Mouse (Mus musculus) stomach, embryonic 16.5 days (tissue): ENCODE data around the gene H2afv. TPM values are rescaled to one million over a fixed set of nuclear protein-coding genes. Genes with fewer than 3 reads are reported as not detected.
A peak's percentile ranks its signal among the peaks of the same experiment; 100 is the strongest.

Experiments
- ATAC-seq: fragments of 200-750 bp; cut with Nextera tagmentation; 2 replicates; pipeline ENCODE4 v1.8.0; 2017; ENCODE audit warnings: moderate number of reproducible peaks, moderate TSS enrichment; ENCODE audit not compliant: insufficient read depth, low FRiP score
- H3K27ac ChIP-seq: fragments of 300-500 bp; sonication (generic); 2 replicates; pipeline ENCODE4 v1.5.1; 2014; ENCODE audit warnings: low read length
- H3K27me3 ChIP-seq: fragments of 300-500 bp; sonication (generic); 2 replicates; pipeline ENCODE4 v1.6.1; 2014; ENCODE audit warnings: low read length, control low read depth, mixed read lengths; ENCODE audit not compliant: control insufficient read depth, insufficient read depth
- H3K36me3 ChIP-seq: fragments of 300-500 bp; sonication (generic); 2 replicates; pipeline ENCODE4 v1.6.1; 2014; ENCODE audit warnings: low read length; ENCODE audit not compliant: control insufficient read depth, insufficient read depth
- H3K4me1 ChIP-seq: fragments of 300-500 bp; sonication (generic); 2 replicates; pipeline ENCODE4 v1.6.1; 2014; ENCODE audit warnings: low read length, control low read depth, mixed read lengths; ENCODE audit not compliant: control insufficient read depth, insufficient read depth
- H3K4me2 ChIP-seq: fragments of 300-500 bp; sonication (generic); 2 replicates; pipeline ENCODE4 v1.6.1; 2014; ENCODE audit warnings: low read depth, low read length, mixed read lengths
- H3K4me3 ChIP-seq: fragments of 300-500 bp; sonication (generic); replicated peaks from 2 replicates; pipeline ENCODE4 v1.5.1; 2014; ENCODE audit warnings: mild to moderate bottlenecking, low read length
- H3K9ac ChIP-seq: fragments of 300-500 bp; sonication (generic); 2 replicates; pipeline ENCODE4 v1.6.1; 2014; ENCODE audit warnings: low read length
- H3K9me3 ChIP-seq: fragments of 300-500 bp; sonication (generic); replicated peaks from 2 replicates; pipeline ENCODE4 v1.6.1; 2016; ENCODE audit warnings: low read length, control low read depth; ENCODE audit not compliant: control insufficient read depth
- WGBS: fragments of 180-500 bp; shearing (Covaris S2); extraction: QIAGEN DNeasy Blood & Tissue Kit; methylation state at CpG from one replicate; pipeline ENCODE4 v1.1.7; 2014; 5-methylcytosine and 5-hydroxymethylcytosine counted together
- polyA plus RNA-seq: library from polyadenylated mRNA; unstranded; fragments of >200 nt; fragmentation: Nextera tagmentation; extraction: Ambion mirVana; gene quantifications from 2 replicates; pipeline ENCODE4 v1.2.1, GENCODE M21; 2015

H2afv gene
- polyA plus RNA-seq, 1 experiment from 2014 or later = 363 TPM

DNA sequence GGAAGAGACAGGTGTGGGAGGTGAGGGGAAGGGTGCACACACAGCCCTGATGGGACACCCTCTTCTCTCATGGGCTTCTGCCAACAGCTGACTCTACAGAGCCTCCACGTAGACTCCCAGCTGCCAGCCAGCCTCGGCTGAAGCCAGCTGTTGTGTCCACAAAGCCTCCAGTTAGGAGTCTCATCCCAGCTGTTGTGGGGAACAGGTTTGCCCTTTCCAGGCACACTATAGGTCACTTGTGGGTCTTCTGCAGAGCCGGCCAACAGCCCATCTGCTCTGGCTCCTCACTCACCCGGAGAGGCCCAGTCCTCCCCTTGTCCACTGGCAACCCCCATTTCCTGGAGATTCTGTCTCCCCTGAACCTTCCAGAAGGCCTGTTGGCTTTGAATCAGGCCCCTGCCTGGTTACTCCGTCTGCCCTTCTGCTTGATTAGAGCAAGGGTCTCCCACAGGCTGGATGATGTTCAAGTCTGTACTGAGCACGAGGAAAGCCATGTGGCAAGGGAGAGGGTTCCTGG lies 37.5 kb upstream of the H2afv start:
- WGBS = 44% methylated on average over 6 of the region's 6 CpGs
- no peaks in the 10 kb centered on the region for H3K36me3 ChIP-seq
- no peaks in the 10 kb centered on the region for H3K9me3 ChIP-seq
- H3K4me2 ChIP-seq = no peak overlapping the region
- H3K27me3 ChIP-seq = no peaks in the 10 kb centered on the region
- no peak for ATAC-seq
- H3K4me1 ChIP-seq = no peaks in the 10 kb centered on the region
- no peak overlapping the region for H3K4me3 ChIP-seq
- no peak overlapping the region for H3K9ac ChIP-seq
- no peak overlapping the region for H3K27ac ChIP-seq

DNA sequence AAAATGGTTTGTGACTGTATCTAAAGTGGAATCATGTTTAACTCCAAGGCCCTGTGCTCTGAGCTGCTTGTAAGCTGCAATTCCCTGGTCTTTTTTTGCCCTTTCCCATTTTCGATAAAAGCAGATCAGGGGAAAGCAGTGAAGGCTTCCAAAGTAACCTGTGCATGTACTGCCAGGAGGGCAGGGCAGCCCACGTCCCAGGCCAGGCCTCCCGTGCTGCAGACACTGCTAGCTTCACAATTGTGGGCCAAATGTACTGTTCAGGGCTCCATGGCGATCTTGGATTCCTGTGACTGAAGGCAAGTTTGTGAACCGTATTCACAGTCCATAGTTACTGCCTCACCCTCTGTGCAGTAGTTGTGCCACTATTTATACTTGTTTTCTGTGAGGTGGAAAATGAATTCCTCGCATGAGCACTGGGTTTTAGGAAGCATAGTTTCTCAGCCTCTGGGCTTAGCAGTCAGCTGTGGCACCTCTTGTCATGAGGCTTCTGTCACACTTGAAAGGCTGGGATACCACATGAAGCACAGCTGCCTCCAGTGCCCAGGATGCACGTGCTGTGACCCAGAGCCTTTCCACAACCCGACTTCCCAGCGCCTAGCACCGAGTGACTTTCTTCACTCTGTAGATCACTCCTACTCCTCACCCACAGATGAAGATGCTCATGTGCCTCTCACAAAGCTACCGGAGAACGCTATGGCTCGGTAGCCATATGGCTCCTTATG lies 36.6 kb upstream of the H2afv start:
- H3K9ac ChIP-seq = no peak overlapping the region
- no peak for ATAC-seq
- no peaks in the 10 kb centered on the region for H3K4me1 ChIP-seq
- WGBS = 80% methylated on average over 13 of the region's 13 CpGs
- no peaks in the 10 kb centered on the region for H3K27me3 ChIP-seq
- H3K36me3 ChIP-seq = no peaks in the 10 kb centered on the region
- no peak overlapping the region for H3K4me3 ChIP-seq
- no peak overlapping the region for H3K27ac ChIP-seq
- H3K9me3 ChIP-seq = no peaks in the 10 kb centered on the region
- H3K4me2 ChIP-seq = no peak overlapping the region

DNA sequence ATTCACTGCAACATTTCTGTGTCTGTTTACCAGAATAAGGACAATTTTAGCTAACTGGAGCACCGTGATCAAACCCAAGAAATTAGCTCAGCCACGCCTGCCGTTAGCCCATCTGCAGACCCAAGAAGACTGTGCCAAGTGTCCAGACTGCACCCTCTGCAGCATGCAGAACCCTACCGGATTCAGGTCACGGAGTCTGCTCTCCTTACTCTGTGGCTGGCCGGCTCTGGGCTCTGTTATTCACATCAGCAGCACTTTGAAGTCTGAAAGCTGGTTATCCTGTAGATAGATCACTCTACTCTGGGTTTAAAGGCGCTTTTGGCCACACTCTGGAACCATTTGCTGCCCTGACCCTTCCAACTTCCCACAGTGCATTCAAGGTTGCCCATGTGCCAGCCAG lies 35.9 kb upstream of the H2afv start:
- H3K9ac ChIP-seq = no peak overlapping the region
- H3K36me3 ChIP-seq = no peaks in the 10 kb centered on the region
- H3K4me3 ChIP-seq = no peak overlapping the region
- ATAC-seq = no peak
- no peaks in the 10 kb centered on the region for H3K9me3 ChIP-seq
- H3K27ac ChIP-seq = no peak overlapping the region
- no peak overlapping the region for H3K4me2 ChIP-seq
- H3K27me3 ChIP-seq = no peaks in the 10 kb centered on the region
- WGBS = 72% methylated on average over 7 of the region's 7 CpGs
- H3K4me1 ChIP-seq = no peaks in the 10 kb centered on the region

GRCm38 (mm10) chr11:6479231-6479630 lies 35.0 kb upstream of the H2afv start:
- Histone ChIP-seq H3K9ac (0 out of 2 replicates have a peak overlapping the region, but pooled peaks have one; percentile 5), H3K27ac (no peak overlapping the region), H3K9me3 (no peaks in the 10 kb centered on the region), H3K27me3 (no peaks in the 10 kb centered on the region), H3K4me3 (no peak overlapping the region), H3K4me1 (peaks cover 2% of the 10 kb centered on the region), H3K4me2 (no peak overlapping the region), H3K36me3 (no peaks in the 10 kb centered on the region)
- 65% methylated on average over 2 of the region's 2 CpGs for WGBS
- ATAC-seq = no peak

- ATAC-seq = no peak
- H3K9ac ChIP-seq = no peak overlapping the region
- no peak overlapping the region for H3K4me3 ChIP-seq
- H3K27ac ChIP-seq = no peak overlapping the region
- H3K4me2 ChIP-seq = no peak overlapping the region
- no peaks in the 10 kb centered on the region for H3K27me3 ChIP-seq
- peaks cover 9% of the 10 kb centered on the region for H3K4me1 ChIP-seq
- 0 out of 2 replicates have a peak, but pooled peaks cover 3% of the 10 kb centered on the region for H3K36me3 ChIP-seq
- 83% methylated on average over 1 of the region's 1 CpGs for WGBS
- H3K9me3 ChIP-seq = no peaks in the 10 kb centered on the region
These were observed 33.1 kb upstream of the H2afv start for GRCm38 (mm10) chr11:6477350-6477749.

- Histone ChIP-seq H3K4me3 (no peak overlapping the region), H3K27ac (no peak overlapping the region), H3K4me1 (peaks cover 9% of the 10 kb centered on the region), H3K4me2 (no peak overlapping the region), H3K9ac (no peak overlapping the region), H3K36me3 (0 out of 2 replicates have a peak, but pooled peaks cover 3% of the 10 kb centered on the region), H3K9me3 (no peaks in the 10 kb centered on the region), H3K27me3 (no peaks in the 10 kb centered on the region)
- WGBS = 73% methylated on average over 6 of the region's 6 CpGs
- ATAC-seq = no peak
These were observed 32.6 kb upstream of the H2afv start for GRCm38 (mm10) chr11:6476876-6477275.

DNA sequence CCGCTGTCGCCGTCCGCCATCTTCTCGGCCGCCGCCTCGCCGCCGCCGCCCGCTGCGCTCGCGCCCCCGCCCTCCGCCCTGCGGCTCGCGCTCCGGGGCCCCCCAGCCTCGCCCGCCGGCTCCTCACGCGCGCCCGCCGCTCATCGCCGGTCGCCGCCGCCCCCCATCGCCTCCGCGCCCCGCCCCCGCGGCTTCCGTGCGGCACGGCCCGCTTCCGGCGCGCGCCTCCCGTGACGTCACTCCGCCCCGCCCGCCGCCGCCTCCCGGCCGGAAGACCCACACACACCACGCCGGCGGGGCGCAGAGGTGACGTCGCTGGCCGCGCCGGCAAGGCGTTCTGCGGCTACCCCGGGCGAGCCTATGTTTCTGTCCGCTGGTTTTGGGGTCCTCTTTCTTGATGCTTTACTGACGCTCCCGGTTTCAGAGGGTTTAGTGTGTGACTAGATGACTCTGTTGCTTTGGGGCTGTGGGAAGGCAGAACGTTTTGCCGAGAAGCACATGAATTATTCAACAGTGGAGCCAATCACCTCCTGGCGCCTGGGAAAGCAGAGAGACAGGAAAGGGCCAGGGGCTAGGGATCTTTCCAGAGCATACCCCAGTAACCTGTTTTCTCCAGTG lies 31.7 kb upstream of the H2afv start, which contains the start of gene Purb:
TSS of gene Purb (minus strand) at position 51 of the 618 bp plus-strand sequence.
- no peaks in the 10 kb centered on the region for H3K9me3 ChIP-seq
- 0% methylated on average over 50 of the region's 76 CpGs for WGBS
- peak; percentile 94 for ATAC-seq

GRCm38 (mm10) chr11:6474874-6475731 lies 30.9 kb upstream of the H2afv start:
- Histone ChIP-seq H3K4me3 (peak overlapping the region; percentile 94), H3K9me3 (no peaks in the 10 kb centered on the region), H3K9ac (peak overlapping the region; percentile 98), H3K4me2 (peak overlapping the region; percentile 97), H3K4me1 (peaks cover 24% of the 10 kb centered on the region), H3K27me3 (no peaks in the 10 kb centered on the region), H3K27ac (peak overlapping the region; percentile 98), H3K36me3 (0 out of 2 replicates have a peak, but pooled peaks cover 3% of the 10 kb centered on the region)
- peak; percentile 27 for ATAC-seq
- WGBS = under 1% methylated on average over 105 of the region's 109 CpGs

More for the DNA sequence above, 31.7 kb upstream of the H2afv start, which contains the start of gene Purb:
- Histone ChIP-seq H3K4me3 (peak within 1 kb of the TSS; percentile 94), H3K27ac (peak within 1 kb of the TSS; percentile 98), H3K4me1 (peaks cover 16% of the 10 kb centered on the region), H3K4me2 (peak within 1 kb of the TSS; percentile 97), H3K36me3 (0 out of 2 replicates have a peak, but pooled peaks cover 3% of the 10 kb centered on the region), H3K9ac (peak within 1 kb of the TSS; percentile 98), H3K27me3 (no peaks in the 10 kb centered on the region)
